In the genomic region with DNA sequence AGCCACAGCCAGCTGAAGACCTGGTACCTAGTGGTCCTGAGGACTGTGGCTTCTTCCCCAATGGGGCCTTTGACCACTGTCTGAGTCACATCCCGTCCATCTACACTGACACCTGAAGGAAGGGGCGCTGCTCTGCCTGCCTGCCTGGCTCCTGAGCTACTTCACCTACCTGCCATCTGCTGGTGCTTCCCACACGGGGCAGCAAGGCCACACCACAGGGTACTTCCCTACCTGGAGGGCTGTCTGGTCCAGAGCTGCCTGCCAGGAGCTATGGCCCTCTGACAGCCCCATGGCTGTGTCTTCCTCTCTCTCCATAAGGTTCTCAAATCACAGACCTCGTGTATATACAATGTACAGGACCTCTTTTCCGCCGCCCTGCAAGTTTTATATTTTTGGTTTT, we compare ENCODE assay signal across 31 mouse cellular contexts. TPM values are rescaled to one million over a fixed set of nuclear protein-coding genes. Genes with fewer than 3 reads are reported as not detected.
DNase-seq lines count a peak whose midpoint lies in the region; ATAC-seq and TF ChIP-seq lines count a peak whose summit lies in the region.
"Had no signal": no experiment of that assay in that cellular context is flagged by ENCODE, and none has a peak within 500 bp of the region (broad histone marks: within the 10 kb centered on the region; RNA-seq: fewer than 3 reads in every experiment).

No protein-coding gene starts in this region.

- no peaks in the 10 kb centered on the region for H3K36me3 ChIP-seq in intestine, postnatal 0 days (ENCODE audit: control insufficient read depth, insufficient read depth)
- H3K36me3 ChIP-seq in intestine, embryonic 16.5 days (ENCODE audit: control insufficient read depth, insufficient read depth, low read length) = no peaks in the 10 kb centered on the region
- H3K36me3 ChIP-seq in heart, embryonic 10.5 days = no peaks in the 10 kb centered on the region
- H3K36me3 ChIP-seq: heart, embryonic 13.5 days; intestine, embryonic 15.5 days; limb, embryonic 12.5 days; midbrain, embryonic 12.5 days had no signal

- H3K9ac ChIP-seq in intestine, postnatal 0 days (ENCODE audit: low read depth, low read length) = no peak overlapping the region
- no peak overlapping the region for H3K9ac ChIP-seq in intestine, embryonic 16.5 days (ENCODE audit: low read depth, low read length)
- H3K9ac ChIP-seq: heart, embryonic 13.5 days; intestine, embryonic 15.5 days; limb, embryonic 12.5 days; liver, postnatal 0 days; midbrain, embryonic 12.5 days had no signal

- H3K4me2 ChIP-seq in intestine, postnatal 0 days (replicated peaks; ENCODE audit: low read depth) = no peak overlapping the region
- no peak overlapping the region for H3K4me2 ChIP-seq in intestine, embryonic 16.5 days (ENCODE audit: low read depth, low read length)
- H3K4me2 ChIP-seq: heart, embryonic 13.5 days; intestine, embryonic 15.5 days; limb, embryonic 12.5 days; midbrain, embryonic 12.5 days had no signal

- 72% methylated on average over 6 of the region's 6 CpGs for WGBS in intestine, postnatal 0 days
- WGBS in intestine, embryonic 16.5 days = 75% methylated on average over 6 of the region's 6 CpGs
- WGBS in heart, embryonic 10.5 days = 74% methylated on average over 6 of the region's 6 CpGs

- DNase-seq in cerebellum, adult 18-20 months = peak; percentile 22 to 28
- DNase-seq in cerebellum, adult 11 months = no peak
- peak; percentile 17 for DNase-seq in cerebellum, adult 8-10 months
- DNase-seq in cerebellum, postnatal 25 days = peak; percentile 65 to 71
- DNase-seq in heart, embryonic 10.5 days (ENCODE audit: low spot score) = no peak
- DNase-seq: adrenal gland, postnatal 14 days; heart, adult 2 months; heart, postnatal 10 days; kidney, adult 9 months; kidney, postnatal 25 days; liver, postnatal 0 days; lung, postnatal 4 days; retina, postnatal 1 day; right cerebral cortex, postnatal 14 days; thymus, adult 18-20 months; thymus, postnatal 36 days had no signal

- H3K27ac ChIP-seq in intestine, postnatal 0 days (ENCODE audit: low read depth, low read length) = no peak overlapping the region
- no peak overlapping the region for H3K27ac ChIP-seq in intestine, embryonic 16.5 days (ENCODE audit: low read length)
- no peak overlapping the region for H3K27ac ChIP-seq in heart, embryonic 10.5 days
- H3K27ac ChIP-seq: heart, adult 2 months; heart, embryonic 13.5 days; intestine, embryonic 15.5 days; limb, embryonic 12.5 days; midbrain, embryonic 12.5 days had no signal

- peak; percentile 10; the same call in 1 of the 2 replicates for TF ChIP-seq CTCF in intestine, postnatal 0 days (IDR thresholded peaks at IDR 0.05; ENCODE audit: low read depth)

- H3K27me3 ChIP-seq in intestine, postnatal 0 days (replicated peaks; ENCODE audit: control insufficient read depth, insufficient read depth, low read length) = no peaks in the 10 kb centered on the region
- no peaks in the 10 kb centered on the region; the same call in 1 of the 2 replicates for H3K27me3 ChIP-seq in intestine, embryonic 16.5 days (replicated peaks; ENCODE audit: control insufficient read depth, insufficient read depth, low read length)
- H3K27me3 ChIP-seq in heart, embryonic 10.5 days (ENCODE audit: insufficient read depth, poor library complexity, severe bottlenecking) = peaks cover 36% of the 10 kb centered on the region
- H3K27me3 ChIP-seq: intestine, embryonic 15.5 days; midbrain, embryonic 12.5 days; Patski had no signal

- no peaks in the 10 kb centered on the region for H3K4me1 ChIP-seq in intestine, postnatal 0 days (replicated peaks; ENCODE audit: control insufficient read depth, insufficient read depth, low read length)
- H3K4me1 ChIP-seq in intestine, embryonic 16.5 days (ENCODE audit: control insufficient read depth, insufficient read depth, low read length) = peaks cover 7% of the 10 kb centered on the region
- H3K4me1 ChIP-seq in heart, embryonic 10.5 days = peaks cover 15% of the 10 kb centered on the region; the same call in 1 of the 2 replicates

- ATAC-seq in intestine, postnatal 0 days = no peak
- no peak for ATAC-seq in intestine, embryonic 16.5 days
- no peak for ATAC-seq in frontal cortex, adult (ENCODE audit: low TSS enrichment)
- ATAC-seq: forebrain, embryonic 14.5 days; hindbrain, embryonic 16.5 days; intestine, embryonic 15.5 days; liver, postnatal 0 days; Patski had no signal

- no peak overlapping the region for H3K4me3 ChIP-seq in intestine, postnatal 0 days (ENCODE audit: low read depth, low read length)
- H3K4me3 ChIP-seq in intestine, embryonic 16.5 days (ENCODE audit: low read length) = no peak overlapping the region
- H3K4me3 ChIP-seq in heart, embryonic 10.5 days = no peak overlapping the region
- H3K4me3 ChIP-seq: heart, adult 2 months; heart, embryonic 13.5 days; intestine, embryonic 15.5 days; limb, embryonic 12.5 days; megakaryocyte, embryonic 14.5 days; midbrain, embryonic 12.5 days had no signal

- H3K9me3 ChIP-seq in intestine, postnatal 0 days (ENCODE audit: control insufficient read depth) = no peaks in the 10 kb centered on the region
- no peaks in the 10 kb centered on the region for H3K9me3 ChIP-seq in intestine, embryonic 16.5 days (ENCODE audit: control insufficient read depth, low read length)
- H3K9me3 ChIP-seq in heart, embryonic 10.5 days = no peaks in the 10 kb centered on the region
- H3K9me3 ChIP-seq: heart, embryonic 13.5 days; intestine, embryonic 15.5 days; limb, embryonic 12.5 days; megakaryocyte, embryonic 14.5 days; midbrain, embryonic 12.5 days had no signal

RNA-seq across cellular contexts. Expression of a gene that starts 49.4 kb away (rescaled TPM):
- polyA plus RNA-seq in intestine, postnatal 0 days (2015; fragmentation: Nextera tagmentation; extraction: Ambion mirVana) = not detected in 2 replicates
- polyA plus RNA-seq in intestine, embryonic 16.5 days (2015; fragmentation: Nextera tagmentation; extraction: Ambion mirVana) = not detected in 2 replicates
- polyA plus RNA-seq in heart, embryonic 10.5 days (2016; fragmentation: Nextera tagmentation; extraction: Ambion mirVana) = 0.14 and 0.25 TPM in 2 replicates
- polyA plus RNA-seq: intestine, embryonic 15.5 days; liver, adult 2 months; liver, postnatal 0 days; lung, embryonic 16.5 days; Patski; small intestine, adult 2 months; stomach, embryonic 16.5 days had no signal

Comparison
In these comparisons a context has a peak if more than half of its experiments do, and no peak if none do; other contexts are left out.
1. DNase-seq: peak in cerebellum, adult 18-20 months (2 of 2), cerebellum, adult 8-10 months (single experiment) and cerebellum, postnatal 25 days (2 of 2); none in cerebellum, adult 11 months (single experiment) and heart, embryonic 10.5 days (single experiment).